Mouse (Mus musculus): ENCODE data around the gene Ube2e2. TPM values are rescaled to one million over a fixed set of nuclear protein-coding genes. Genes with fewer than 3 reads are reported as not detected.
"Not testable (repeated sequence)": the region's sequence is repeated elsewhere in the genome, so short reads cannot be mapped to it uniquely, and the experiment has no call there.

Ube2e2 gene
- total RNA-seq, 2 experiments from 2014 or later = 37.8 to 38.7 TPM

DNA sequence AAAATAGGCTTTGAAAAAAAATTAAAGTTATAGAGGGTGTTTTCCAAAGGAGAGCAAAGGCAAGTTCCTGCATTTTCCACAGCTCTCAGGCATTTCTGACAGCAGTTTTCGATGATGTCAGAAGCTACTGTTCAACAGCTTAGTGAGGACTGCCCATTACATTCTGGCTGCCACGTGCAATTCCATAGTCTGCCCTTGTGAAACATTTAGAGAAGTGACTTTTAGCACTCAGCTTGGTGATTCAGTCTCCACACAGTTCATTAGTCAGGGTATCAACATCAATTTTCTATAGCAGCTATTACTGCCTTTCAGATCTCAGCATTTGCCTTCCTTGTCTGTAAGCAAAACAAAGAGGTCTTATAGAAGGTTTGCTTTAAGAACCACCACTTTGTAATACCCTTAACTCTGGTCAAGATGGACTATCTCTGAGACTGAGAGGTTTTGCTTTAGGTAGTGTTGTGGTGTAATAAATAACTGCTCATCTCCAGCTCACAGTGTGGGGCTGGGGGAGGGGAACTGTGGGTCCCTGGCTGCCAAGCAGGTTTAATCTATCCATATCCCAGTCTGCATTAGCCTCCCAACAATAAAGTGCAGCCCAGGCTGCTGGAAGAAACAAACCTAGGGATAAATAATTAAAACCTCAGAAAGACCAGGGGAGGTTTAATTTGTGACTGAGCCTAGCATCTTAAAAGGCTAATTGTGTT lies 255.2 kb downstream of the Ube2e2 start:
- no peak for DNase-seq (ENCODE audit: low spot score in 2 of 2)

DNA sequence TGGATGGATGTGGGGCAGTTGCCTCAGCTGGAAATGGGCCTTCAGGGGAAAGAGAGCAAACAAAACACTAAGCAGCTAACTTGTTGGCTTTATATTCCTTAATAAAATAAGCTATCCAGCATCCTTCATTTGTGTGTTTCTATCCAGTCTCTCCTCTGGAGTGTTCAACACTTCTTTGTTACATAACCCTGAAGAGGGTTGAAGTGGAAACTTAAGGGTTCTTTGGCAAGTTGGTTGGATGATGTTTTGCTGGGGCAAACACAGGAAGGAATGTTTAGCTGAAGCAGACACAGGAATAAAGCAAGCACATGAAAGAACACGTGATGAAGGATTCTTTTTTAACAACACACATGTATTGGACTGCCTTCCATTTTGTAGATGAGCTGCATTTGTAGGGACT lies 256.3 kb downstream of the Ube2e2 start:
- DNase-seq (ENCODE audit: low spot score in 2 of 2) = no peak

DNA sequence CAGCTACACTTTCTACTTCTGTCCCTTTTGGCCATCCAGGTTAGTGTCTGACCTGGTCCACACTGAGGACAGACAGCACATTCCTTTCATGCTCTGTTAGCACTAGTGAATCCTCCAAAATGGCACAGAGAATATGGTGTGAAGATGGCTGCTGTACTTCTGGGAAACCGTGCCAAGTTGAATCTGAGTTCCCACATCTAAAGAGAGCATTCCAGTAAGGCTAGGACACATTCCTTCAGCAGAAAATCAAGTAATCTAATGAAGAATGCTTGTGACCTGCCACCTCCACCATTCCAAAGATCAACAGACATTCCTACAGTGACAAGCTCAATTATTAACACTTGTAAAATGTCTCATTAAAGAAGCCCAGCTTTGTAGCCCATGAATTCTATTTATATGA lies 265.9 kb downstream of the Ube2e2 start:
- no peak for DNase-seq (ENCODE audit: low spot score in 2 of 2)

- DNase-seq (ENCODE audit: low spot score in 2 of 2) = no peak
Measured at GRCm38 (mm10) chr14:18618603-18619002, 275.5 kb downstream of the Ube2e2 start.

- DNase-seq (ENCODE audit: low spot score in 2 of 2) = no peak
Measured at GRCm38 (mm10) chr14:18601927-18602326, 292.1 kb downstream of the Ube2e2 start.

- no peak for DNase-seq (ENCODE audit: low spot score in 2 of 2)
Measured at GRCm38 (mm10) chr14:18586239-18587034, 307.6 kb downstream of the Ube2e2 start.

DNA sequence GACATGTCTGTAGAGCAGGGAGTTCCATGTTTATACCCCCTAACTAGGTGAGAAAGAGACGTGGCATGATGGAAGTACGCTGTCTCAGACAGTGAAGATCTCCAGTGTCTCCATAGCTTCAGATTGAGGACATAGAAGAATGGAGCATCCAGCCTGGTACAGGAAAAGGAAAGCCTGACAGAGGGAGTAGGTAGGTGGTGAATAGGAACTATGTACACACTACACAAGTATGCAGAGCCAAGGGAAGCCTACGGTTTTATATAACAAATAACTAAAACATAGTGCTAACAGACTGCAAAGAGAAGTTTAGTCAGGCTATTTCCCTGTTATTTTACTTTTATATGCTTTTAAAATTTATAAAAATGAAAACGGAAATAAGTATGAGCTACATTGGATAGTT lies 312.3 kb downstream of the Ube2e2 start:
- DNase-seq (ENCODE audit: low spot score in 2 of 2) = no peak

- no peak for DNase-seq (ENCODE audit: low spot score in 2 of 2)
Measured at GRCm38 (mm10) chr14:18574756-18575155, 319.3 kb downstream of the Ube2e2 start.

- no peak for DNase-seq (ENCODE audit: low spot score in 2 of 2)
Measured at GRCm38 (mm10) chr14:18574130-18574721, 319.8 kb downstream of the Ube2e2 start.

DNA sequence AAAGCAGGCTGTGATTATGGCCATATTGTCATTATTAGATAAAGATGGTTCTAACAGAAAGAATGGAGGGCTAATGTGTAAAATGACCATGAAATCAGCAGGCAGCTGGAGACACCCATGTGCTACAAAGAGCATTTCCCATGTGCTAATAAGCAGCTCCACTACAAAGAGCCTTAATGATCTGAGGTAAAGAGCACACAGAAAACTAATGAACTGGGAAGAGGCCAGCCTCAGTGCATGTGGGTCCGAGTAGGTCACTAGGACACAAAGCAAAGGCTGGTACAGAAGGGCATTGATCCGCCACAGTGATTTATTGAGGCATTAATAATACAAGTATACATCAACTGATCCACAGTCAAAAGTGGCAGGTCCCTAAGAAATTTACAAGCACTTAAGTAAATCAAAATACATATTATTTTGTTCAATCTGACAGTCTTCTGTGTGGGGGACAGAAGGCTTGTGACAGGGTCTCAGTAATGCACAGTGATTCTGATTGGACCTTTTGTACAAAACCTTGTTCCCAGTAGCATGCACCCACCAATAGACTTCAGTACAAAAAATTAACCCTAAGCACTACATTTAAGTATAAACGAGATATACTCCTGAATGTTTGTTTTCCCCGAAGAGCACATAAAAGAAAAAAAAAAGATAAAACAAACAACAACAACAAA lies 320.6 kb downstream of the Ube2e2 start:
- DNase-seq (ENCODE audit: low spot score in 2 of 2) = no peak

- DNase-seq (ENCODE audit: low spot score in 2 of 2) = no peak
Measured at GRCm38 (mm10) chr14:18572852-18573251, 321.2 kb downstream of the Ube2e2 start.

DNA sequence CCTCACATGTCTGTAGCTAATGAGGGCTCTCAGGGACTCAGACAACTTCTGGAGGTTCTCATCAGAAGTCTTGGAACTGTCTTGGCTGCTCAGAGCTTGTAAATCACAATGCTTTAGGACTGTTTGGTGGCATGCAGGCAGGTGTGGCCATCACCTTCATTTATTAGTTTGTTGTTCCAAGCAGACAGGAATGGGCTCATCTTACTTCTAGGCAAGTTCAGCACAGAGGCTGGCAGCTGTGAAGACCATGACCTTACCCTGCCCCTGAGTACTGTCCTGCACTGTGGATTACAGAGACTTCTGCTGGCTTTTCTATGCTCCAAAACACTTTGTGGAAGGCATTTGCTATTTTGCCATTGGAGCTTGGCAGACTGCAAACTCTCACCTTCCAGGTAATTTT lies 324.5 kb downstream of the Ube2e2 start:
- DNase-seq (ENCODE audit: low spot score in 2 of 2) = no peak

GRCm38 (mm10) chr14:18564999-18565398 lies 329.1 kb downstream of the Ube2e2 start:
- not testable (repeated sequence) for DNase-seq (ENCODE audit: low spot score in 2 of 2)

GRCm38 (mm10) chr14:18555287-18555686 lies 338.8 kb downstream of the Ube2e2 start:
- no peak for DNase-seq (ENCODE audit: low spot score in 2 of 2)

- DNase-seq (ENCODE audit: low spot score in 2 of 2) = no peak
Measured at GRCm38 (mm10) chr14:18554627-18554988, 339.5 kb downstream of the Ube2e2 start.

DNA sequence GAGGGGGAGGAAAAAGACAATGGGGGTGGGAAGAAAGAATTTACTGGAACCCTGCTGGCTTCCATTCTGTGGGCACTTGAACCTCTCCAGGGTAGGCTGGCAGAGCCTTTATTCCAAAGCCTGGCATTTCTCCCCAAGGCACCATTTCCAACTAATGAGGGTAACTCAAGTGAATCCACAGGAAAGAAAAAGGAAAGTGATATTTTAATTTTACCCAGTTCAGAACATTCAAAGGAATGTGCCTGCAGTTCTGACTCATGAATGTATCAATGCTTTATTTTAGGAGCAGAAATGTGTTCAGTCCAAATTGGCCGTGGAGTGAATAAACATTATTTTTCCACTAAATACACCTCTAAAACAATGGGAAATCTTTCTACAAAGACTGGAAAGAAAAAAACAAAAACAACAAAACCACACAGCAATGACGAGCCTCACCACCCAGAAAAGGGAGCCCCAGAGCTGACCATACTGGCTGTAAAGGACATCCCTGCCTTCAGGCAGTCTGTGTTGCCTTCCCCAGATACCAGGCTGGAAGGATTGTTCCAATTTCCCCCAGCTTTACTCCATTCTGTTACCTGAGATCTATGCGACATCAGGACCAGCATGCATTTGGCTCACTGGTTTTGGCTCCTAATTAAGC lies 340.0 kb downstream of the Ube2e2 start:
- no peak for DNase-seq (ENCODE audit: low spot score in 2 of 2)

DNA sequence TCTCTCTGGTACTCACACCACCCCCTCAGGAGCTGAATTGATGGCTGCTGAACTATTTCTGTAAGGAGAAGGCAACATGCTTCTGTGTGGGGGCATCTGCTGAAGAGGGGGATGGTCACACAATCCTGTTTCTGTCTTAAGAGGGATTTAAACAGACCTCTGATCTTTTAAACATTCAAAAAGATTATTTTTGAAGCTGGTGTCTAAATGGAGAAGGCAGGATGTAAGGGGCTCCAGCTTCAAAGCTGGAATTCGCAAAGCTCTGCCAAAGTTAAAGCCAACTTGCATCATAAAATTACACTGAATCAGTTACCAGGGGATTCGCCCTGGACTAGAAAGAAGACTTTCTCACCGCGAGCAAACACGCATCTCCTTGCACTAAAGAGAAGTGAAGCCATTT lies 346.5 kb downstream of the Ube2e2 start:
- DNase-seq (ENCODE audit: low spot score in 2 of 2) = no peak

GRCm38 (mm10) chr14:18539092-18539491 lies 355.0 kb downstream of the Ube2e2 start:
- DNase-seq (ENCODE audit: low spot score in 2 of 2) = not testable (repeated sequence)

DNA sequence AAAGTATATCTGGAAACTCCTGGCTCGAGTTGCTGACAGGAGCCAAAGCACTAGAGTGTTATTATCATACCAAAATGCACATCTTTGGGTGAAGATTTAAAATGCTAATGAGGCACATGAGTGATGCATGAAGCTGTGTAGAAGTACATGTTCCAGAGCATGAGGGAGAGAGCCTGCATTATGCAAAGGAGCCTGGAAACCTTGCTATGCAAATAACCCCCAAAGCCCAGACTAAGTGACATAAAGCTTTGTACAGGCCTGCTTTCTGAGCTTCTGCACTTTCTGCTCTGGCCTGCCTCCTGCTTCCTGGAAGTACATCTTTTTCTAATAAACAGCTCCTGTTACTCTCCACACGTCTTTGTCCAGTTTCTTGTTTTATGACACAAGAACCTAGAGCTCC lies 363.2 kb downstream of the Ube2e2 start:
- no peak for DNase-seq (ENCODE audit: low spot score in 2 of 2)

DNA sequence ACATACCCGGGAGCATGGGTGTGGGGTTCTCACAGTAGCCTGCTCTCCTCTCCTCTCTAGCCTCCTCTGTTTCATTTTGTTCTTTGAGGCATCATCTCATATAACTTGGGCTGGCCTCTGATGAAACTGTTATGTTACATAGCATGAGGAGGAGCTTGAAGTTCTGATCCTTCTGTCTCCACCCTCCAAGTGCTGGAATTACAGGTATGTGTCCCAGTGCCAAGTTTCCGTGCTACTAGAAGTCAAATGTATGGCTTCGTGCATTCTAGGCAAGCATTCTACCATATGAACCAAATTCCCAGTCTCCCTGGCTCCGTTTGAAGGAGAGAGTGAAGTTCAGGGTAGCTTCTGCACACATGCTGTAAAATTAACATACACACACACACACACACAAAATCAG lies 363.6 kb downstream of the Ube2e2 start:
- DNase-seq (ENCODE audit: low spot score in 2 of 2) = no peak
